Comparison of ENCODE assay signal across 31 mouse cellular contexts in genomic region chr13:98921276-98921675, GRCm38 (mm10). TPM values are rescaled to one million over a fixed set of nuclear protein-coding genes. Genes with fewer than 3 reads are reported as not detected.
A peak's percentile ranks its signal among the peaks of the same experiment; 100 is the strongest.
DNase-seq lines count a peak whose midpoint lies in the region; ATAC-seq lines count a peak whose summit lies in the region.
"Had no signal": no experiment of that assay in that cellular context is flagged by ENCODE, and none has a peak within 500 bp of the region (broad histone marks: within the 10 kb centered on the region; RNA-seq: fewer than 3 reads in every experiment).

No protein-coding gene starts in this region.

- H3K36me3 ChIP-seq in hindbrain, embryonic 13.5 days: peaks cover 20% of the 10 kb centered on the region
- H3K36me3 ChIP-seq in hindbrain, embryonic 11.5 days (ENCODE audit: control insufficient read depth, insufficient read depth, low read length): 0 out of 2 replicates have a peak, but pooled peaks cover 2% of the 10 kb centered on the region
- peaks cover 21% of the 10 kb centered on the region for H3K36me3 ChIP-seq in neural tube, embryonic 13.5 days
- no peaks in the 10 kb centered on the region for H3K36me3 ChIP-seq in neural tube, embryonic 15.5 days

- H3K27me3 ChIP-seq in hindbrain, embryonic 13.5 days: no peaks in the 10 kb centered on the region
- H3K27me3 ChIP-seq in hindbrain, embryonic 11.5 days (ENCODE audit: control insufficient read depth, insufficient read depth, low read length): no peaks in the 10 kb centered on the region
- no peaks in the 10 kb centered on the region for H3K27me3 ChIP-seq in neural tube, embryonic 13.5 days
- no peaks in the 10 kb centered on the region for H3K27me3 ChIP-seq in neural tube, embryonic 15.5 days (replicated peaks)
- H3K27me3 ChIP-seq: embryonic facial prominence, embryonic 13.5 days; forebrain, embryonic 12.5 days; Patski had no signal

- DNase-seq in hindbrain, embryonic 11.5 days (ENCODE audit: low spot score): no peak
- DNase-seq in R1 (ENCODE audit: low read depth, low spot score): peak; percentile 74
- DNase-seq in gastrocnemius, adult 8-10 months (ENCODE audit: low spot score in 2 of 2): no peak
- no peak for DNase-seq in cerebellum, postnatal 14 days
- DNase-seq: adrenal gland, adult 8-10 months; adrenal gland, postnatal 25 days; cerebellum, adult 2 months; cerebellum, adult 9-11 months; cerebellum, postnatal 36 days; embryo, embryonic 11 days; forebrain, postnatal 0 days; gastrocnemius, adult 2 months; gastrocnemius, postnatal 25 days; heart, adult 2 months; kidney, adult 18-20 months had no signal

- H3K4me3 ChIP-seq in hindbrain, embryonic 13.5 days: no peak overlapping the region
- H3K4me3 ChIP-seq in hindbrain, embryonic 11.5 days (ENCODE audit: low read depth, low read length): no peak overlapping the region
- no peak overlapping the region for H3K4me3 ChIP-seq in neural tube, embryonic 13.5 days
- H3K4me3 ChIP-seq in neural tube, embryonic 15.5 days (replicated peaks): no peak overlapping the region
- H3K4me3 ChIP-seq: embryonic facial prominence, embryonic 10.5 days; embryonic facial prominence, embryonic 13.5 days; erythroblast, embryonic 14.5 days; forebrain, embryonic 12.5 days; gastrocnemius, adult 2 months; heart, adult 2 months had no signal

- no peaks in the 10 kb centered on the region for H3K9me3 ChIP-seq in hindbrain, embryonic 13.5 days
- H3K9me3 ChIP-seq in hindbrain, embryonic 11.5 days (ENCODE audit: control insufficient read depth, low read length): no peaks in the 10 kb centered on the region
- no peaks in the 10 kb centered on the region for H3K9me3 ChIP-seq in neural tube, embryonic 13.5 days
- H3K9me3 ChIP-seq in neural tube, embryonic 15.5 days (replicated peaks): no peaks in the 10 kb centered on the region
- H3K9me3 ChIP-seq: embryonic facial prominence, embryonic 10.5 days; embryonic facial prominence, embryonic 13.5 days; forebrain, embryonic 12.5 days; G1E had no signal

- WGBS in hindbrain, embryonic 13.5 days: 88% methylated on average over 7 of the region's 7 CpGs
- 90% methylated on average over 7 of the region's 7 CpGs for WGBS in hindbrain, embryonic 11.5 days
- WGBS in neural tube, embryonic 13.5 days: 90% methylated on average over 7 of the region's 7 CpGs
- 87% methylated on average over 7 of the region's 7 CpGs for WGBS in neural tube, embryonic 15.5 days

- peaks cover 57% of the 10 kb centered on the region for H3K4me1 ChIP-seq in hindbrain, embryonic 13.5 days (replicated peaks)
- no peaks in the 10 kb centered on the region for H3K4me1 ChIP-seq in hindbrain, embryonic 11.5 days (replicated peaks; ENCODE audit: control insufficient read depth, insufficient read depth, low read length)
- H3K4me1 ChIP-seq in neural tube, embryonic 13.5 days (replicated peaks): peaks cover 52% of the 10 kb centered on the region
- peaks cover 51% of the 10 kb centered on the region for H3K4me1 ChIP-seq in neural tube, embryonic 15.5 days

- peak overlapping the region; percentile 18; the same call in 1 of the 2 replicates for H3K4me2 ChIP-seq in hindbrain, embryonic 13.5 days
- H3K4me2 ChIP-seq in hindbrain, embryonic 11.5 days (replicated peaks; ENCODE audit: low read depth, low read length): no peak overlapping the region
- H3K4me2 ChIP-seq in neural tube, embryonic 13.5 days: 0 out of 2 replicates have a peak overlapping the region, but pooled peaks have one; percentile 4
- no peak overlapping the region for H3K4me2 ChIP-seq in neural tube, embryonic 15.5 days
- H3K4me2 ChIP-seq: embryonic facial prominence, embryonic 13.5 days; forebrain, embryonic 12.5 days; heart, embryonic 11.5 days; hindbrain, embryonic 14.5 days had no signal

- no peak overlapping the region for H3K27ac ChIP-seq in hindbrain, embryonic 13.5 days
- no peak overlapping the region for H3K27ac ChIP-seq in hindbrain, embryonic 11.5 days (ENCODE audit: low read depth, low read length)
- no peak overlapping the region for H3K27ac ChIP-seq in neural tube, embryonic 13.5 days (replicated peaks)
- H3K27ac ChIP-seq in neural tube, embryonic 15.5 days (replicated peaks): no peak overlapping the region
- H3K27ac ChIP-seq: embryonic facial prominence, embryonic 10.5 days; embryonic facial prominence, embryonic 13.5 days; forebrain, embryonic 12.5 days; heart, adult 2 months; hindbrain, embryonic 14.5 days; hindbrain, postnatal 0 days had no signal

- no peak overlapping the region for H3K9ac ChIP-seq in hindbrain, embryonic 13.5 days
- H3K9ac ChIP-seq in hindbrain, embryonic 11.5 days (ENCODE audit: low read depth, low read length): no peak overlapping the region
- no peak overlapping the region for H3K9ac ChIP-seq in neural tube, embryonic 13.5 days
- no peak overlapping the region for H3K9ac ChIP-seq in neural tube, embryonic 15.5 days (replicated peaks)
- H3K9ac ChIP-seq: embryonic facial prominence, embryonic 13.5 days; forebrain, embryonic 12.5 days; forebrain, postnatal 0 days; hindbrain, embryonic 14.5 days had no signal

- ATAC-seq in hindbrain, embryonic 13.5 days (ENCODE audit: low FRiP score): no peak
- no peak for ATAC-seq in hindbrain, embryonic 11.5 days (ENCODE audit: low FRiP score)
- no peak for ATAC-seq in neural tube, embryonic 13.5 days (ENCODE audit: low read depth)
- no peak for ATAC-seq in neural tube, embryonic 15.5 days (ENCODE audit: low FRiP score)
- ATAC-seq: activated CD4-positive, CD25-positive, alpha-beta regulatory T cell, adult 4 months; CD4-positive, CD25-positive, alpha-beta regulatory T cell, adult 4 months; forebrain, postnatal 0 days; hindbrain, postnatal 0 days; inflammation-experienced regulatory T-cells, adult 6 months; intestine, embryonic 16.5 days; Patski had no signal

RNA-seq across cellular contexts. Expression of gene Tnpo1, which starts 4.9 kb away (rescaled TPM):
- polyA plus RNA-seq in hindbrain, embryonic 13.5 days (2015; fragmentation: Nextera tagmentation; extraction: Ambion mirVana): 59.5 and 62.5 TPM in 2 replicates
- polyA plus RNA-seq in hindbrain, embryonic 11.5 days (2014; fragmentation: Nextera tagmentation; extraction: Ambion mirVana): 66.9 and 124 TPM in 2 replicates
- 51.9 and 63.7 TPM in 2 replicates for polyA plus RNA-seq in neural tube, embryonic 13.5 days (2015; fragmentation: Nextera tagmentation; extraction: Ambion mirVana)
- 41.1 and 46.6 TPM in 2 replicates for polyA plus RNA-seq in neural tube, embryonic 15.5 days (2015; fragmentation: Nextera tagmentation; extraction: Ambion mirVana)
- 10 to 100 TPM; 30.7 to 34.4 (median 31.1) TPM for total RNA-seq in gastrocnemius, adult 8-10 months (2022)

Comparison
In these comparisons a context has a peak if more than half of its experiments do, and no peak if none do; other contexts are left out.
1. H3K4me2 ChIP-seq: peak in hindbrain, embryonic 13.5 days (single experiment) and neural tube, embryonic 13.5 days (single experiment); none in hindbrain, embryonic 11.5 days (single experiment) and neural tube, embryonic 15.5 days (single experiment).